Mouse (Mus musculus) lung, embryonic 15.5 days (tissue): ENCODE measurements around the gene Kif26a. TPM values are rescaled to one million over a fixed set of nuclear protein-coding genes. Genes with fewer than 3 reads are reported as not detected.

ENCODE experiments used
- ATAC-seq: fragments of 200-750 bp; cut with Nextera tagmentation; 2 replicates; pipeline ENCODE4 v1.8.0; 2017; ENCODE audit warnings: moderate number of reproducible peaks, borderline replicate concordance; ENCODE audit not compliant: low FRiP score, low TSS enrichment; ENCODE audit errors: extremely low read depth
- H3K27ac ChIP-seq: fragments of 300-500 bp; sonication (generic); 2 replicates; pipeline ENCODE4 v1.5.1; 2015; ENCODE audit warnings: moderate library complexity, mild to moderate bottlenecking, inconsistent platforms
- H3K27me3 ChIP-seq: fragments of 300-500 bp; sonication (generic); 2 replicates; pipeline ENCODE4 v1.6.1; 2015; ENCODE audit warnings: inconsistent platforms
- H3K36me3 ChIP-seq: fragments of 300-500 bp; sonication (generic); 2 replicates; pipeline ENCODE4 v1.6.1; 2015; ENCODE audit warnings: inconsistent platforms
- H3K4me1 ChIP-seq: fragments of 300-500 bp; sonication (generic); 2 replicates; pipeline ENCODE4 v1.6.1; 2015; ENCODE audit warnings: inconsistent platforms
- H3K4me2 ChIP-seq: fragments of 300-500 bp; sonication (generic); 2 replicates; pipeline ENCODE4 v1.6.1; 2015; ENCODE audit warnings: inconsistent platforms, mild to moderate bottlenecking, moderate library complexity
- H3K4me3 ChIP-seq: fragments of 300-500 bp; sonication (generic); 2 replicates; pipeline ENCODE4 v1.5.1; 2015; ENCODE audit warnings: mild to moderate bottlenecking, inconsistent platforms
- H3K9ac ChIP-seq: fragments of 300-500 bp; sonication (generic); 2 replicates; pipeline ENCODE4 v1.6.1; 2015; ENCODE audit warnings: inconsistent platforms
- H3K9me3 ChIP-seq: fragments of 300-500 bp; sonication (generic); 2 replicates; pipeline ENCODE4 v1.6.1; 2016; ENCODE audit warnings: inconsistent platforms
- WGBS: fragments of 180-500 bp; shearing (Covaris S2); methylation state at CpG from one replicate; pipeline ENCODE4 v1.1.7; 2015; 5-methylcytosine and 5-hydroxymethylcytosine counted together
- polyA plus RNA-seq: library from polyadenylated mRNA; unstranded; fragments of >200 nt; fragmentation: Nextera tagmentation; extraction: Ambion mirVana; gene quantifications from 2 replicates; pipeline ENCODE4 v1.2.1, GENCODE M21; 2015

The Kif26a gene
- polyA plus RNA-seq, 1 experiment from 2014 or later, result 3.2 TPM

GRCm38 (mm10) chr12:112151980-112152362 is 6.0 kb downstream of the Kif26a start:
- Histone ChIP-seq H3K4me2 (no peak overlapping the region), H3K4me3 (no peak overlapping the region), H3K27me3 (peaks cover 11% of the 10 kb centered on the region), H3K4me1 (peaks cover 36% of the 10 kb centered on the region), H3K9ac (no peak overlapping the region), H3K9me3 (no peaks in the 10 kb centered on the region), H3K27ac (peak overlapping the region; percentile 73; the same call in 1 of the 2 replicates), H3K36me3 (no peaks in the 10 kb centered on the region)
- 27% methylated on average over 6 of the region's 6 CpGs for WGBS
- no peak for ATAC-seq

- 59% methylated on average over 12 of the region's 12 CpGs for WGBS
- Histone ChIP-seq H3K27me3 (no peaks in the 10 kb centered on the region), H3K4me2 (peak overlapping the region; percentile 11; the same call in 1 of the 2 replicates), H3K9me3 (no peaks in the 10 kb centered on the region), H3K36me3 (no peaks in the 10 kb centered on the region), H3K27ac (peak overlapping the region; percentile 65), H3K9ac (no peak overlapping the region), H3K4me3 (no peak overlapping the region), H3K4me1 (peaks cover 27% of the 10 kb centered on the region)
- no peak for ATAC-seq
These were observed 7.6 kb downstream of the Kif26a start for GRCm38 (mm10) chr12:112153597-112153996.

DNA sequence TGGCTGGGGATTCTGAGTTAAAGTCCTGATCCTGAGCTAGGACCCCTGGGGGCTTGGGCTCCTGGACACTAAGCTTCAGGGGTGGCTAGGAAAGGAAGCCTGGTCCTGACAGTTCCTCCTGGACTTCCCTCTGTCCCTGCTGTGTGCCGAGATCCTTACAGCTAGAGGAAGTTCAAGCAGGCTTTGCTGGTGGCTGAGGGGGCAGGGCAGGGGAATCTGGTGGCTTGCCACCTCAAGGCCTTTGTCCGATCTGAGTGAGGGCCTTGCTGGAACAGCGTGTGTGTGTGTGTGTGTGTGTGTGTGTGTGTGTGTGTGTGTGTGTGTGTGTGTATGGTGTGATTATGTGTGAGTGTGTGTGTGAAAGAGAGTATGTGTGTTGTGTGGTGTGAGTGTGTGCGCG is 8.5 kb downstream of the Kif26a start:
- Histone ChIP-seq H3K27me3 (no peaks in the 10 kb centered on the region), H3K4me3 (no peak overlapping the region), H3K36me3 (no peaks in the 10 kb centered on the region), H3K4me2 (no peak overlapping the region), H3K9me3 (no peaks in the 10 kb centered on the region), H3K9ac (no peak overlapping the region), H3K27ac (peak overlapping the region; percentile 82), H3K4me1 (peaks cover 27% of the 10 kb centered on the region)
- ATAC-seq, result no peak
- 52% methylated on average over 5 of the region's 5 CpGs for WGBS

- Histone ChIP-seq H3K4me1 (peaks cover 20% of the 10 kb centered on the region), H3K4me2 (no peak overlapping the region), H3K36me3 (no peaks in the 10 kb centered on the region), H3K27me3 (no peaks in the 10 kb centered on the region), H3K4me3 (no peak overlapping the region), H3K27ac (peak overlapping the region; percentile 82), H3K9ac (no peak overlapping the region), H3K9me3 (no peaks in the 10 kb centered on the region)
- ATAC-seq, result no peak
- 58% methylated on average over 16 of the region's 16 CpGs for WGBS
These were observed 9.4 kb downstream of the Kif26a start for GRCm38 (mm10) chr12:112155218-112156051.

DNA sequence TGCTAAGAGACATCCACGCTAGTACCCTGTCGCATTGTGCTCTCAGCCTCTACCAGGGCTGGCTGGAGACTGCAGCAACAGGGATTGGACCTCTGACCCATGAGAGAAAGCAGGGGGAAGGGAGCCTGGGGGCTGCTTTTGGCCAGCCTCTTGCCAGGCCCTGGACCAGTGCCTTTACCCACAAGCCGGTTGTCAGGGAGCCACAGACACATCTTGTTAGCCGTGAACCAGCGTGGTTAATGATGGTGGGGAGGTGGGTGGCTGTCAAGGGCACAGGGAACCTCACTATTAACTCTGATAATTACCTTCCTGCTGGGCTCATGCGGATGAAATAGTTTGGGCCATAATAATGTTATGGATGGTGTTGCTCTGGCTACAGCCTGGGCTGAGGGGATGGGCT is 10.8 kb downstream of the Kif26a start:
- Histone ChIP-seq H3K9me3 (no peaks in the 10 kb centered on the region), H3K4me1 (peaks cover 15% of the 10 kb centered on the region), H3K4me2 (no peak overlapping the region), H3K36me3 (no peaks in the 10 kb centered on the region), H3K27me3 (no peaks in the 10 kb centered on the region), H3K9ac (no peak overlapping the region), H3K4me3 (no peak overlapping the region), H3K27ac (no peak overlapping the region)
- whole genome bisulfite sequencing, result 86% methylated on average over 6 of the region's 6 CpGs
- ATAC-seq, result no peak

DNA sequence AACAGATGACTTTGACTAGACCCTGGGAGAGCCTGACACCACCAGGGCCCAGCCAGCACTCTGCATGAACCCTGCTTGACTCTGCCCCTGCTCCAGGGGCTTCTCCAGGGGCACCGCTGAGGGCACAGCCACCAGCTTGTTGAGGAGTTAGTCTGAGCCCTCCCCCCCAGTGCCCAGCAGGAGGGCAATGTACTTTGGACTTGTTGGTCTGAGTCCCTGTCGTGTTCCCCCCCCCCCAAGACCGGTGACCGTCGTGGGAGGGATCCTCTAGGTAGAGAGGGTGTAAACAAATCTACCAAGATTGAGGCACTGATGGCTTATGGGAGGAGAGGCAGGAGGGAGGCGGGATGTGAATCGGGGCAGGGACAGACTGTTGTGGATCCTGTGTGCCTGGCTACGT is 12.2 kb downstream of the Kif26a start:
- WGBS, result 25% methylated on average over 8 of the region's 8 CpGs
- Histone ChIP-seq H3K27ac (no peak overlapping the region), H3K9me3 (no peaks in the 10 kb centered on the region), H3K36me3 (no peaks in the 10 kb centered on the region), H3K4me1 (peaks cover 15% of the 10 kb centered on the region), H3K9ac (no peak overlapping the region), H3K4me3 (no peak overlapping the region), H3K4me2 (no peak overlapping the region), H3K27me3 (no peaks in the 10 kb centered on the region)
- no peak for ATAC-seq

- Histone ChIP-seq H3K9ac (no peak overlapping the region), H3K9me3 (no peaks in the 10 kb centered on the region)
- ATAC-seq, result no peak
These were observed 12.8 kb downstream of the Kif26a start for GRCm38 (mm10) chr12:112158784-112159183.

DNA sequence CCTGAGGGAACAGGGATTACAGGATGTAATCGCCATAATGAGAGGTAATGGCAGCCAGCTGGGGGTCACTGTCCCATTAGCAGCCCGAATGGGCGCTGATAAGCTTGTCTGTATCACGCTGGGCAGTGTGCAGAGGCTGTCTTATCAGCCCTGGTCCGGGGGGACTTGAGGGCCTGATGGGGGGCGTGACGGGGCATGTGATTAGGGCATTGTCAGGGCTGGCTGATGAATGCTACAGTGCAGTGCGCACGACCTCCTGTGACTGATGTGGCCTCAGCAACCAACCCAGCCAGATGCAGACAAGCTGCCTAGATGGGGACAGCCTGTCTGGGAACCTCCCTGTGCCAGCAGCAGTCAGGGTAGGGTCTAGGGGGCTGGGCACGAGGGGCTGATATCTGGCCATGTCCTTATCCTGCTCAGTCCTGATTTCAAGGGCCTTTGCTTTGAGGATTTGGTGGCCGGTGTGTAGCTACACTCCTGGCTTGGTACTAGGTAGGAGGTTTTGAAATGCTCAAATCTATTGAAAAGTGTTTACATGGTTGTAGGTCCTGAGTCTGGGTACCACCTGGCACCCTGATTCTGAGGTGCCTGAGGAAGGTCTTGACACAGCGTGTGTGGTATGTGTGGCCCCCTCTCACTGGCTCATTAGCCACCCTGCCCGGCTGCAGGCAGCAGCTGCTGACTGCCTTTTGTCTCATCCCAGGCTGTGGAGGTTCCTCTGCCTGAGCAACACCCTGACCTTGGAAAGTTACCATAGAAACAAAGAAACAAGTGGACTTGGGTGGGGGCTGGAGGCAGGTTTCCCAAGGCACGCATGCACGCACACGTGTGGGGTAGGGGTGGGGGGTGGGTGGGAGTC is 18.2 kb downstream of the Kif26a start:
- no peaks in the 10 kb centered on the region for H3K36me3 ChIP-seq
- no peak overlapping the region for H3K9ac ChIP-seq
- H3K4me2 ChIP-seq, result no peak overlapping the region
- peaks cover 3% of the 10 kb centered on the region for H3K4me1 ChIP-seq
- no peaks in the 10 kb centered on the region for H3K27me3 ChIP-seq
- 27% methylated on average over 16 of the region's 16 CpGs for WGBS
- H3K9me3 ChIP-seq, result no peaks in the 10 kb centered on the region
- 0 out of 2 replicates have a peak, but pooled peaks have one; percentile 15 for ATAC-seq
- no peak overlapping the region for H3K27ac ChIP-seq
- no peak overlapping the region for H3K4me3 ChIP-seq

More at GRCm38 (mm10) chr12:112158784-112159183, 12.8 kb downstream of the Kif26a start:
- H3K4me1 ChIP-seq, result peaks cover 11% of the 10 kb centered on the region
- H3K27me3 ChIP-seq, result no peaks in the 10 kb centered on the region
- no peak overlapping the region for H3K4me2 ChIP-seq
- H3K36me3 ChIP-seq, result no peaks in the 10 kb centered on the region
- no peak overlapping the region for H3K27ac ChIP-seq
- no peak overlapping the region for H3K4me3 ChIP-seq

DNA sequence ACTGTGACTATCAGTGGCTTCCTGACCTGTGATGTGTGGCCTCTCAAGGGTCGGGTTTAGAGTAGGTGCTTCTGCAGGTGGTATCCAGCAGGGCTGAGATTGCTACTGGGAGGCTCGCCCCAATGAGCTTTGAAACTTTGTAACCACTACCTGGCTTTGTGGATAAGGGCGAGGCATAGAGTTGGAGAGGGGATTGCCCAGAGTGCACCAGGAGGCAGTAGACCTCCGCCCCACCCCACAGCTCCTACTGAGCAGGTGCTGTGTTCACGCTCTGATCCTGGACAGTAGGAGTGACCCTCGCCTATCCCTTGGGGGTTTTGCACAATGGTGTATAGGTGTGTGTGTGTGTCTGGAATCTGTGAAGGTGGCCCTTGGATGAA is 18.8 kb downstream of the Kif26a start:
- H3K4me2 ChIP-seq, result no peak overlapping the region
- no peak overlapping the region for H3K9ac ChIP-seq
- 60% methylated on average over 6 of the region's 6 CpGs for WGBS
- H3K9me3 ChIP-seq, result no peaks in the 10 kb centered on the region
- no peak overlapping the region for H3K4me3 ChIP-seq
- H3K27me3 ChIP-seq, result no peaks in the 10 kb centered on the region
- no peak overlapping the region for H3K27ac ChIP-seq
- H3K36me3 ChIP-seq, result no peaks in the 10 kb centered on the region
- H3K4me1 ChIP-seq, result peaks cover 6% of the 10 kb centered on the region
- no peak for ATAC-seq

DNA sequence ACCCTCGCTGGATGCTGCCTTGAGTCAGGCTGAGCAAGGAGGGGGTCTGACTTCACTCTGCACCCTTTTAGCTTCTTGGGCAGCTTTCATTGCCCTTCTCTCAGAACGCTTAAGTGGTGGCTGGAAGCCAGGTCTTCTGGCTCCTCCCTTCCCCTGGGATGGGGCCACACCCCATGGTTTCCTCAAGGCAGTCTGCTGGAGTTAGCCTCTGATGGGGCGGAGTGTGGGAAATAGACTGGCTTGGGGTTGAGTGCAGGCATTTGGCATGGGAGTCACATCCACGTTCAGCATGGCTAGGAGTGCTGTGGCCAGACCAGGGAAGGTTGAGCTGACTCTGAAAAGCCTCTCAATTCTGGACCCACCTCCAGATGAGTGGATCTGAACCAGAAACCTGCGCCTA is 23.2 kb downstream of the Kif26a start:
- Histone ChIP-seq H3K27ac (no peak overlapping the region), H3K4me3 (no peak overlapping the region), H3K9me3 (no peaks in the 10 kb centered on the region), H3K4me2 (no peak overlapping the region), H3K36me3 (no peaks in the 10 kb centered on the region), H3K4me1 (peaks cover 6% of the 10 kb centered on the region), H3K27me3 (no peaks in the 10 kb centered on the region), H3K9ac (no peak overlapping the region)
- peak; percentile 33; the same call in 1 of the 2 replicates for ATAC-seq
- 47% methylated on average over 5 of the region's 5 CpGs for WGBS

DNA sequence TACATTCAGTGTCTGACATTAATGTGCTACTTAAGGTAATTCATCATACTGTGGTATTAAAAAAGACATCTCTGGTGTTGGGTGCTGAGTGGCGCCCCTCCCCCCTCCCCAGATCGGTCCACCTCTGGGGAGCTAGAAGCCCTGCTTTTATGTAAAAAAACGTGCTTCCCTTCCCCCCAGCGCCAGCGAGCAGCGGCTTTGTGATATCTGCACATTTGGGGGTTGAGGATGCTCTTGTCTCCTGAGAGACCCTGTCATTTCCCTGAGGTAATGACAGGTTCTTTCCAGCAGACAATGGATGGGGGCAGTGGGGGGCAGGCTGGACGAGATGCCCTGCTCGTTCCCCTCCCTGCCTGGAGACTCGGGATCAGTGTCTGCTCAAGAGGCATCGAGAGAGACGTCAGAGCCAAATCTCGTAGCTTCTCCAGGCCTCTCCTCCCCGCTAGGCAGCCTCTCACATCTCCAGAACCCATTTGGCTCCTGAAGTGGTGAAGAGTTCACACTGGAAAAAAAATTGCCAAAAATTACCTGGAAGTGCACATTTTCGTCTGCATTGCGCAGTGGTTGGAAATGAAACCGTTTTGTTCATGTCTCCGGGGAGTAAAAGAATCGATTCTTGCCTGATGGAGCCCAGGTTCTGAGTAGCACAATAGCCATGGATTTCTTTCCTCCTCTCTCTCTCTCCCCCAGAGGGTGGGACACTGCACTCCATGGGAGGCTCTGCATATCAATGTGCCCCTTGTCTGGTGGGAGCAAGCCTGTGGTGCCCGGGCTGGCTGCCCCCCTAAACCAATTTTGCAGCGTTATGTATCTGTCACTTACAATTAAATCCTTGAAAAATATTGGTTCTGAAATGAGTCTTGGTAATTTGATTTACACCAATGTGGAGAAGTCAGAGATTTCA is 24.9 kb downstream of the Kif26a start:
- no peak for ATAC-seq
- no peak overlapping the region for H3K27ac ChIP-seq
- H3K9me3 ChIP-seq, result no peaks in the 10 kb centered on the region
- no peaks in the 10 kb centered on the region for H3K36me3 ChIP-seq
- H3K4me2 ChIP-seq, result no peak overlapping the region
- H3K27me3 ChIP-seq, result no peaks in the 10 kb centered on the region
- no peak overlapping the region for H3K4me3 ChIP-seq
- H3K9ac ChIP-seq, result no peak overlapping the region
- H3K4me1 ChIP-seq, result peaks cover 6% of the 10 kb centered on the region
- WGBS, result 50% methylated on average over 20 of the region's 20 CpGs
